In genomic region chr8:84185117-84185516, GRCm38 (mm10) we compare ENCODE assay signal across 10 mouse cellular contexts. TPM values are rescaled to one million over a fixed set of nuclear protein-coding genes. Genes with fewer than 3 reads are reported as not detected.
DNase-seq lines count a peak whose midpoint lies in the region; ATAC-seq and TF ChIP-seq lines count a peak whose summit lies in the region.
"Had no signal": no experiment of that assay in that cellular context is flagged by ENCODE, and none has a peak within 500 bp of the region (broad histone marks: within the 10 kb centered on the region; RNA-seq: fewer than 3 reads in every experiment).

Gene Nanos3, minus strand, starts transcription at chr8:84185217.

- TF ChIP-seq CTCF in forebrain, postnatal 0 days (IDR thresholded peaks at IDR 0.05; ENCODE audit: low read depth), result no peak
- TF ChIP-seq CTCF in liver, postnatal 0 days (IDR thresholded peaks at IDR 0.05; ENCODE audit: low read depth), result no peak

- no peak for DNase-seq in heart, postnatal 4 days
- DNase-seq in ES-CJ7 (ENCODE audit: low read depth, low spot score), result peak; percentile 68
- DNase-seq in forebrain, postnatal 0 days, result no peak
- DNase-seq in liver, postnatal 0 days, result no peak
- no peak for DNase-seq in layer of hippocampus, postnatal 14 days (ENCODE audit: low spot score in 2 of 2)
- no peak for DNase-seq in thymus, postnatal 10 days (ENCODE audit: low spot score in 2 of 2)
- DNase-seq in layer of hippocampus, adult 8-10 months (ENCODE audit: low spot score in 2 of 2), result no peak
- DNase-seq: cerebellum, adult 18-20 months had no signal

- peak within 1 kb of the TSS; percentile 84 for H3K4me2 ChIP-seq in heart, embryonic 13.5 days
- H3K4me2 ChIP-seq in forebrain, postnatal 0 days (ENCODE audit: low read depth), result peak within 1 kb of the TSS; percentile 80
- H3K4me2 ChIP-seq in liver, postnatal 0 days (ENCODE audit: low read depth, low read length), result peak within 1 kb of the TSS; percentile 93

- H3K4me1 ChIP-seq in heart, embryonic 13.5 days, result peaks cover 56% of the 10 kb centered on the region
- H3K4me1 ChIP-seq in forebrain, postnatal 0 days (ENCODE audit: insufficient read depth), result peaks cover 31% of the 10 kb centered on the region
- H3K4me1 ChIP-seq in liver, postnatal 0 days (ENCODE audit: insufficient read depth), result peaks cover 19% of the 10 kb centered on the region

- H3K27ac ChIP-seq in heart, embryonic 13.5 days (replicated peaks), result peak within 1 kb of the TSS; percentile 79; the same call in 1 of the 2 replicates
- H3K27ac ChIP-seq in forebrain, postnatal 0 days (ENCODE audit: low read depth, low read length), result peak within 1 kb of the TSS; percentile 98
- no peak within 1 kb of the TSS for H3K27ac ChIP-seq in liver, postnatal 0 days (ENCODE audit: low read depth)

- no peaks in the 10 kb centered on the region for H3K36me3 ChIP-seq in heart, embryonic 13.5 days
- H3K36me3 ChIP-seq in forebrain, postnatal 0 days (ENCODE audit: insufficient read depth), result no peaks in the 10 kb centered on the region
- no peaks in the 10 kb centered on the region for H3K36me3 ChIP-seq in liver, postnatal 0 days (replicated peaks; ENCODE audit: insufficient read depth, low read length)

- WGBS in heart, embryonic 13.5 days, result 88% methylated on average over 7 of the region's 7 CpGs
- 96% methylated on average over 7 of the region's 7 CpGs for WGBS in forebrain, postnatal 0 days
- 92% methylated on average over 7 of the region's 7 CpGs for WGBS in liver, postnatal 0 days (ENCODE audit: insufficient replicate concordance)

- no peaks in the 10 kb centered on the region for H3K9me3 ChIP-seq in heart, embryonic 13.5 days
- no peaks in the 10 kb centered on the region for H3K9me3 ChIP-seq in forebrain, postnatal 0 days (ENCODE audit: low read length)
- H3K9me3 ChIP-seq in liver, postnatal 0 days (ENCODE audit: low read length), result no peaks in the 10 kb centered on the region

- ATAC-seq in heart, embryonic 13.5 days (ENCODE audit: extremely low read depth, insufficient number of reproducible peaks, low FRiP score, low TSS enrichment), result no peak
- no peak for ATAC-seq in forebrain, postnatal 0 days
- ATAC-seq in liver, postnatal 0 days, result no peak
- ATAC-seq: CD4-positive, CD25-positive, alpha-beta regulatory T cell, adult 4 months had no signal

- H3K4me3 ChIP-seq in heart, embryonic 13.5 days, result peak within 1 kb of the TSS; percentile 87
- peak within 1 kb of the TSS; percentile 78 for H3K4me3 ChIP-seq in forebrain, postnatal 0 days (ENCODE audit: low read depth, low read length)
- H3K4me3 ChIP-seq in liver, postnatal 0 days (ENCODE audit: low read depth, low read length), result peak within 1 kb of the TSS; percentile 61

- peak within 1 kb of the TSS; percentile 96 for H3K9ac ChIP-seq in heart, embryonic 13.5 days
- peak within 1 kb of the TSS; percentile 98 for H3K9ac ChIP-seq in forebrain, postnatal 0 days
- peak within 1 kb of the TSS; percentile 70 for H3K9ac ChIP-seq in liver, postnatal 0 days (replicated peaks)

- TF ChIP-seq EP300 in liver, postnatal 0 days (IDR thresholded peaks at IDR 0.05; ENCODE audit: low read depth), result no peak

- no peaks in the 10 kb centered on the region; the same call in 1 of the 2 replicates for H3K27me3 ChIP-seq in heart, embryonic 13.5 days (replicated peaks)
- H3K27me3 ChIP-seq in forebrain, postnatal 0 days (ENCODE audit: insufficient read depth, low read length), result 0 out of 2 replicates have a peak, but pooled peaks cover 3% of the 10 kb centered on the region
- H3K27me3 ChIP-seq in liver, postnatal 0 days (ENCODE audit: insufficient read depth, low read length), result peaks cover 9% of the 10 kb centered on the region; the same call in 1 of the 2 replicates

RNA-seq across cellular contexts. Expression of gene Nanos3, which starts in this region (rescaled TPM):
- 1.9 and 2.8 TPM in 2 replicates for polyA plus RNA-seq in heart, embryonic 13.5 days (2015; fragmentation: Nextera tagmentation; extraction: Ambion mirVana)
- total RNA-seq in heart, postnatal 4 days (2021), result 1 to 10 TPM; 3.6 to 4.3 TPM
- 1.7 and 3.2 TPM in 2 replicates for total RNA-seq in forebrain, postnatal 0 days (2014; rRNA removed)
- polyA plus RNA-seq in forebrain, postnatal 0 days (2015; fragmentation: Nextera tagmentation; extraction: Ambion mirVana), result 10.0 and 13.3 TPM in 2 replicates
- polyA plus RNA-seq in liver, postnatal 0 days (2015; fragmentation: Nextera tagmentation; extraction: Ambion mirVana), result 0.34 and 0.79 TPM in 2 replicates
- 1 to 10 TPM; 3.8 to 4.4 TPM for total RNA-seq in layer of hippocampus, postnatal 14 days (2021)
- total RNA-seq in layer of hippocampus, adult 8-10 months (2022), result 1 to 10 TPM; 1.0 to 3.7 (median 2.8) TPM
